Mouse (Mus musculus) erythroblast, embryonic 14.5 days (primary cell): ENCODE measurements around the gene Nutm1.

ENCODE experiments used
- GATA1 ChIP-seq: IDR thresholded peaks from 2 replicates; pipeline ENCODE4 v1.6.1; 2012; ENCODE audit warnings: low read length, inconsistent platforms, mixed read lengths
- TAL1 ChIP-seq: IDR thresholded peaks from 3 replicates; pipeline ENCODE4 v1.6.1; 2012; ENCODE audit warnings: low read length, inconsistent platforms, mixed read lengths

DNA sequence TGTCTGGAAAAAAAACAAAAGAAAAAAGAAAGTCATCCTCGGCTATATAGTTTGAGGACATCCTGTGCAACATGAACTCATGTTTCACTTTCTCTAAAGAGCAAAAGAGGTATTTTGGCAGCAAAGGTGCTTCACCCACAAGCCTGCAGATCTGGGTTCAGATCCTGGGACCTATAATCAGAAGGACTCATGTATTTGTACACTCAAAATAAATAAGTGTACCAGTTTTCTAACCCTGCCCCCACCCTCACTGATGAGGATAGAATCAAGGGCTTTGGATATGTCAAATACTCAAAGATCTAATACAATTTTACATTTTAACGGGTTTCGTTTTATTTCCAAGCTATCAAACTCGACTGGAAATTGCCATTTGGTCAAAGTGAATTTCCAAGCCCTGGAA is 5.3 kb upstream of the Nutm1 start:
- TF ChIP-seq GATA1 (no peak), TAL1 (no peak)
